Mouse (Mus musculus) liver, embryonic 14.5 days (tissue): ENCODE data around the gene Adssl1. TPM values are rescaled to one million over a fixed set of nuclear protein-coding genes. Genes with fewer than 3 reads are reported as not detected.

Experiments
- ATAC-seq: fragments of 200-750 bp; cut with Nextera tagmentation; 2 replicates; pipeline ENCODE4 v1.8.0; 2017; ENCODE audit warnings: moderate number of reproducible peaks, mild to moderate bottlenecking, moderate library complexity; ENCODE audit not compliant: insufficient read depth
- DNase-seq, 3 experiments: peaks; one replicate each; pipeline ENCODE4 v3.0.0-alpha.2; 2012 to 2013; ENCODE audit warnings: low read depth in 3 of 3, low spot score in 3 of 3
- H3K27ac ChIP-seq: fragments of 300-500 bp; sonication (generic); 2 replicates; pipeline ENCODE4 v1.5.1; 2014; ENCODE audit warnings: moderate library complexity, mild to moderate bottlenecking, control low read depth, inconsistent platforms
- H3K27me3 ChIP-seq: fragments of 300-500 bp; sonication (generic); 2 replicates; pipeline ENCODE4 v1.6.1; 2014; ENCODE audit warnings: mild to moderate bottlenecking, low read length, moderate library complexity; ENCODE audit not compliant: control insufficient read depth, insufficient read depth
- H3K36me3 ChIP-seq: fragments of 300-500 bp; sonication (generic); replicated peaks from 2 replicates; pipeline ENCODE4 v1.6.1; 2014; ENCODE audit warnings: low read depth; ENCODE audit not compliant: control insufficient read depth, insufficient read depth
- H3K4me1 ChIP-seq, 2 experiments: fragments of 200-500 bp in 1 of 2; fragments of 300-500 bp in 1 of 2; sonication (generic) in 1 of 2; replicated peaks; 2 replicates each; pipeline ENCODE4 v1.6.1; 2012 to 2014; ENCODE audit warnings: antibody characterized with exemption in 1 of 2, inconsistent platforms in 1 of 2, low read length in 1 of 2; ENCODE audit not compliant: control insufficient read depth in 2 of 2, insufficient read depth in 2 of 2
- H3K4me2 ChIP-seq: fragments of 300-500 bp; sonication (generic); 2 replicates; pipeline ENCODE4 v1.6.1; 2014; ENCODE audit warnings: low read depth, mild to moderate bottlenecking, control low read depth, moderate library complexity
- H3K4me3 ChIP-seq, 2 experiments: fragments of 200-500 bp in 1 of 2; fragments of 300-500 bp in 1 of 2; sonication (generic) in 1 of 2; 2 replicates each; pipeline ENCODE4 v1.5.1; 2012 to 2014; ENCODE audit warnings: low read depth in 2 of 2, low read length in 2 of 2, mild to moderate bottlenecking in 2 of 2, control low read depth in 1 of 2, inconsistent platforms in 1 of 2, moderate library complexity in 1 of 2; ENCODE audit not compliant: insufficient read depth in 1 of 2
- H3K9ac ChIP-seq: fragments of 300-500 bp; sonication (generic); replicated peaks from 2 replicates; pipeline ENCODE4 v1.6.1; 2014; ENCODE audit warnings: mild to moderate bottlenecking, control low read depth, moderate library complexity
- H3K9me3 ChIP-seq: fragments of 300-500 bp; sonication (generic); 2 replicates; pipeline ENCODE4 v1.6.1; 2016; ENCODE audit warnings: low read length, mixed read lengths; ENCODE audit not compliant: control insufficient read depth
- CTCF ChIP-seq: IDR thresholded peaks from 2 replicates; pipeline ENCODE4 v1.5.1; 2016; ENCODE audit warnings: antibody characterized with exemption, low read depth, control low read depth
- EP300 ChIP-seq: IDR thresholded peaks from 2 replicates; pipeline ENCODE4 v1.6.1; 2016; ENCODE audit warnings: antibody characterized with exemption, low read depth
- WGBS: fragments of 180-500 bp; shearing (Covaris S2); extraction: QIAGEN DNeasy Blood & Tissue Kit; methylation state at CpG from one replicate; pipeline ENCODE4 v1.1.7; 2014; ENCODE audit not compliant: insufficient replicate concordance; 5-methylcytosine and 5-hydroxymethylcytosine counted together
- polyA plus RNA-seq, 2 experiments: library from polyadenylated mRNA; depleted of rRNA in 1 of 2; stranded (reverse) in 1 of 2; unstranded in 1 of 2; fragments of >200 nt; fragmentation: Nextera tagmentation in 1 of 2; extraction: Ambion mirVana in 1 of 2; gene quantifications; 2 replicates each; pipeline versions ENCODE4 v1.2.1 to v1.2.3; 2012 to 2014

The Adssl1 gene
- polyA plus RNA-seq, 2 experiments: 5.4 to 8.5 TPM

GRCm38 (mm10) chr12:112625700-112626099 lies 5.9 kb downstream of the Adssl1 start:
- H3K27ac ChIP-seq: no peak overlapping the region
- H3K36me3 ChIP-seq: no peaks in the 10 kb centered on the region
- no peaks in the 10 kb centered on the region for H3K9me3 ChIP-seq

GRCm38 (mm10) chr12:112626455-112626854 lies 6.6 kb downstream of the Adssl1 start:
- Histone ChIP-seq H3K4me2 (no peak overlapping the region), H3K4me3 (no peak overlapping the region), H3K36me3 (no peaks in the 10 kb centered on the region), H3K27ac (no peak overlapping the region), H3K27me3 (no peaks in the 10 kb centered on the region), H3K4me1 (peaks cover 7 to 16% of the 10 kb centered on the region in 2 experiments; a peak in 3 of 4 replicates), H3K9ac (no peak overlapping the region), H3K9me3 (no peaks in the 10 kb centered on the region)
- TF ChIP-seq EP300 (no peak), CTCF (no peak)
- no peak for DNase-seq
- no peak for ATAC-seq
- WGBS: 55% methylated on average over 6 of the region's 6 CpGs

More at GRCm38 (mm10) chr12:112625700-112626099, 5.9 kb downstream of the Adssl1 start:
- H3K27me3 ChIP-seq: no peaks in the 10 kb centered on the region; the same call in 1 of the 2 replicates
- H3K4me2 ChIP-seq: no peak overlapping the region
- TF ChIP-seq EP300: no peak
- 68% methylated on average over 4 of the region's 4 CpGs for WGBS
- DNase-seq (no peak), ATAC-seq (no peak)
- H3K4me1 ChIP-seq: peaks cover 7 to 14% of the 10 kb centered on the region in 2 experiments; a peak in 3 of 4 replicates
- H3K4me3 ChIP-seq: no peak overlapping the region
- H3K9ac ChIP-seq: no peak overlapping the region

- Histone ChIP-seq H3K36me3 (no peaks in the 10 kb centered on the region), H3K27me3 (no peaks in the 10 kb centered on the region), H3K9me3 (no peaks in the 10 kb centered on the region), H3K4me2 (no peak overlapping the region), H3K4me3 (no peak overlapping the region), H3K27ac (no peak overlapping the region), H3K9ac (no peak overlapping the region), H3K4me1 (peaks cover 7 to 24% of the 10 kb centered on the region in 2 experiments; a peak in 3 of 4 replicates)
- DNase-seq (no peak), ATAC-seq (no peak)
- WGBS: 48% methylated on average over 7 of the region's 7 CpGs
- TF ChIP-seq EP300: no peak
- TF ChIP-seq CTCF: peak; percentile 83
These were observed 7.4 kb downstream of the Adssl1 start for GRCm38 (mm10) chr12:112627097-112627881.

GRCm38 (mm10) chr12:112628197-112628596 lies 8.4 kb downstream of the Adssl1 start:
- no peaks in the 10 kb centered on the region for H3K27me3 ChIP-seq
- peaks cover 7 to 25% of the 10 kb centered on the region in 2 experiments; a peak in 3 of 4 replicates for H3K4me1 ChIP-seq
- DNase-seq: no peak
- ATAC-seq: no peak
- H3K27ac ChIP-seq: no peak overlapping the region
- no peak overlapping the region for H3K4me2 ChIP-seq
- H3K9me3 ChIP-seq: no peaks in the 10 kb centered on the region
- no peak overlapping the region for H3K4me3 ChIP-seq
- no peak overlapping the region for H3K9ac ChIP-seq
- 49% methylated on average over 6 of the region's 6 CpGs for WGBS
- TF ChIP-seq CTCF (no peak), EP300 (no peak)
- H3K36me3 ChIP-seq: no peaks in the 10 kb centered on the region

GRCm38 (mm10) chr12:112628928-112629721 lies 9.3 kb downstream of the Adssl1 start:
- DNase-seq (peak in 1 of 3 experiments; percentile 50), ATAC-seq (peak; percentile 67)
- H3K4me2 ChIP-seq: peak overlapping the region; percentile 46
- H3K4me1 ChIP-seq: peaks cover 5 to 25% of the 10 kb centered on the region in 2 experiments; a peak in 3 of 4 replicates
- H3K36me3 ChIP-seq: no peaks in the 10 kb centered on the region
- 10% methylated on average over 19 of the region's 19 CpGs for WGBS
- no peaks in the 10 kb centered on the region for H3K27me3 ChIP-seq
- H3K27ac ChIP-seq: no peak overlapping the region
- TF ChIP-seq CTCF (no peak), EP300 (no peak)
- H3K9me3 ChIP-seq: no peaks in the 10 kb centered on the region
- no peak overlapping the region for H3K9ac ChIP-seq
- H3K4me3 ChIP-seq: peak overlapping the region in 1 of 2 experiments; percentile 17; a peak in 1 of 4 replicates
